Mouse (Mus musculus): Measurements from ENCODE around the gene Tagap1.
A peak's percentile ranks its signal among the peaks of the same experiment; 100 is the strongest.
"Not testable (repeated sequence)": the region's sequence is repeated elsewhere in the genome, so short reads cannot be mapped to it uniquely, and the experiment has no call there.

The Tagap1 gene

DNA sequence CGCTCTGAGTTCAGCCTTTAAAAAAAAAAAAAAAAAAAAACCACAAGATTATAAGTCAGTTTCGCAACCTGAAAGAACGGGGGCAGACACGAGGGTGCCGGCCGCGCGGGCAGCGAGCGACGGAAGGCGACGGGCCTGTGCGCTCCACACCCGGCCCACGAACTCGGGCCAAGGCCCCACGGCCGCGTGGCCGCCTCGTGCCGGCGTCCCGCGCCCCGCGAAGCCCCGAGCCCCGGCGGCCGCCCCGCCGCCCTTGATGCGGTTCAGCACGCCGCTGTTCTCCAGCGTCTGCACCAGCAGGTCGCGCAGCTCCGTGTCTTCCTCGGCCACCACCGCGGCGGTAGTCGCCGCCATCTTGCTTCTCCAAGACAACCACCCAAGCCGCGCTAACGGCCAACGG, at the start of gene Tagap1:
Gene Tagap1 (minus strand): TSS at position 381 of the 400 bp plus-strand sequence.
- DNase-seq, result peak; percentile 43 to 67

DNA sequence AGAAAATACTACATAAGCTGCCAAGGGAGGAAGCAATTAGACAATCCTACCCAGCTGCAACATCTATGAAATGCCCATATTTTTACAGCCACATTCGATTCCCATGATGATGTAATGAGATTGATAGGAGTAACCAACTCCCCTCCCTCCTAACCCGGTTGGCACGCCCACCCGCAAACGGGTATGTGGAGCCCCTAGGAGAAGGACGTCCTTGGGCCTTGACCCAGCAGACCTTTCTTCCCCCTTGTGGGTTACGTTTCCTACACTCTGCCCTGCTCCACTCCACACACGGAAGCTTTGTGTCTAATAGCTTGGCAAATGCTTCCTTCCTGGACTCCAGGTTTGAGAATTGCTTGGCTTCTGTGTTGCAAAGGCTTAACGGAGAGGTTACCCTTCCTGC, 48.9 kb upstream of the Tagap1 start:
- DNase-seq, result not testable (repeated sequence)

DNA sequence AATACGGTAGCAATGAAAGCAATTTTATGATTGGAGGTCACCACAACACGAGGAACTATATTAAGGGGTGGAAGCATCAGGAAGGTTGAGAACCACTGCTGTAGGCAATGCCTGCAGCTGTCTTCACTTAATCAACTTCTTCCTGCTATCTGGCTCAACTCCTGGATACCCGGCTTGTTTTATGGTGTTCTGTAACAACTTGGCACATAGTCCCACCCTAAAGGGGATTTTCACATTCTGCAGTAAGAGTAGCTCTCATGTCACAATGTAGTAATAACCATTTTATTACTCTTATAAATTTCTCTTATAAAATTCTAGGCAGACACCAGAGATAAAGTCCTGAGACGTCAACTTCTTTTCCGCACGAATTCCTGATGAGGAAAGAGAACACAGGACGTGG, 48.5 kb upstream of the Tagap1 start:
- DNase-seq, result not testable (repeated sequence)

DNA sequence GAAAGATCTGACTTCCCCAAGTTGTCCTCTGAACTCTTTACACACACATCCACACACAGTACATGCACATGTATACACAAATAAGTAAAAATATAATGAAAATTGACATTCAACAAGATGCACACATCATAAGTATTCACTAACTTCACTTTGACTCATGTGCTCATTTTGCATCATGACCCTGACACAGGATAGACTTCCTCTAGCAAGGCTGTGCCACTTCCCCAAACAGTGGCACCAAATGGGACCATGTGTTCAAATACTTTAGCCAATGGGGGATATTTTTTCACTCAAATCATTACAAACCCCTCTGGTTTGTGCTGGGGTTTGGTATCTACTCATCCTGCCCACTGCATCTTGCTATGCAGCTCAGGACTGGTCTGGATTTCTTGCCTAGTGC, 47.9 kb upstream of the Tagap1 start:
- not testable (repeated sequence) for DNase-seq

DNA sequence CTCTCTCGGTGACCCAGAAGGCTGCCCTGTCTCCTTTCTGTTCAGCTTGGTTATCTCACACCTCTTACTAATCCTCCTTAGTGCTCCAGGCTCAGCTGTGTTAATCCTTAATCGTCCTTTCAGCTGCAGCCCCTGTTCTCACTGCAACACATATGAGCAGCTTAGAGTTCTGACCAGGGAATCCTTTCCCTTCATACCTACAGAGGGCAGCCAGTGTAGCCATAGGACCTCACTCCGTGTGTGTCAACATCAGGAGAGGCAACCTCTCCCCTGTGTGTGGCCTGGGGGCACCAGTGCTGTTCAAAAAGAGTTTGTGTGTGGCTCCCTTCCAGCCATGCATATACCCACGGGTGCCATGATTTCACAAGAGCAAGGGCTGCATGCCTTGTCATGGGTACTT, 44.7 kb upstream of the Tagap1 start:
- not testable (repeated sequence) for DNase-seq

DNA sequence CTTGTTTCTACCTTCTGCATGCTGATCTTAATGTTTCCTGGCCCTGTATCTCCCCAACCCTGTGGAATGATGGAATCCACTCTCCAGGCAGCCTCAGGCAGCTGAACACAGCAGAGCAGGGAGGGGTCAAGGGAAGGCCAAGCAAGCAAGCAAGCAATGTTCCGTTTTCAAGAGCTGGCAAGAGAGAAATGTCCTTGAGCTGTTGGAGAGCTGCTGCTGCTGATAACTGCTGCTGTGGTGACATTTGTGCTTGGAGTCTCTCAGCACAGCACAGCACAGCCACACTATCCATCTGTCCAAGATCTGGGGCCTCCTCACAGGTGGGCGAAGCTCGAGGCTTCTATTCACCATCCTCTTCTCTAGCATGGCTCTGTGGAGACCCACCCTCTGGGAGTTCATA, 42.4 kb upstream of the Tagap1 start:
- not testable (repeated sequence) for DNase-seq

DNA sequence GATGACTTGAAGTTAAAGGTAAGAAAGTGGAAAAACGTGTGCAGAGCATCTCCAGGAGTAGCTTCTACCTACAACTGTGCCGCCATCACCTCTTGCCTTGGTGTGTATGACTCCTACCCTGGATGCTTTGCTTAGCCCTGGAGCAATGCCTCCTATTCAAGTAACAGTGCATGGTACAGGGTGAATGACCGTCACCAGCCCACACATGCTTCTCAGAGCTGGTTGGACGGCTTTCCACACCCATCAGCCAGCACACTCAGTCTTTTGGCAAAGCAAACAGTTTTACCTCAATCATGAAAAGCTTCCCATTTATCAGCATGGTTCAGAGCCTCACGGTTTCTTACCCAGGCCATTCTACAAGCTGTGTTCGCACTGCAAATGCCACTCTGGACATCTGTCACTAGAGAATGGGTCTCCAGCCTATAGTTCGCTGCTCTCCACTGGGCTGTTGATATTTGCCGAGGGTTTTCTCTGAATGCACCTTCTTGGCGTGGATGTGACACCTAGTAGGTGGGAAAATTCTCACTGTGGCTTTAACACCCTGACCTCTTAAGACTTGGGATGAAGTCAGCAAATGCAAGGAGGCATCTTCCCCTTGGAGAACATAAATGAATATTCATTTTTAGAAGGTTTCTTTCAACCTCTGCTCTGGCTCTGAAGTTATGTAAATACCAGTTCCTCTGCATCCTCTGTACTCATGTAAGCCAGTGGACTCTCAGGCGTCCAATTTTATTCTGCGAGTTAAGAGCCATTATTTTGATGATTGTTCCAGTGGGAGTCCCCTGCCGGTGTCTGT, 41.0 kb upstream of the Tagap1 start:
- DNase-seq, result peak in 1 of 2 experiments; percentile 33

DNA sequence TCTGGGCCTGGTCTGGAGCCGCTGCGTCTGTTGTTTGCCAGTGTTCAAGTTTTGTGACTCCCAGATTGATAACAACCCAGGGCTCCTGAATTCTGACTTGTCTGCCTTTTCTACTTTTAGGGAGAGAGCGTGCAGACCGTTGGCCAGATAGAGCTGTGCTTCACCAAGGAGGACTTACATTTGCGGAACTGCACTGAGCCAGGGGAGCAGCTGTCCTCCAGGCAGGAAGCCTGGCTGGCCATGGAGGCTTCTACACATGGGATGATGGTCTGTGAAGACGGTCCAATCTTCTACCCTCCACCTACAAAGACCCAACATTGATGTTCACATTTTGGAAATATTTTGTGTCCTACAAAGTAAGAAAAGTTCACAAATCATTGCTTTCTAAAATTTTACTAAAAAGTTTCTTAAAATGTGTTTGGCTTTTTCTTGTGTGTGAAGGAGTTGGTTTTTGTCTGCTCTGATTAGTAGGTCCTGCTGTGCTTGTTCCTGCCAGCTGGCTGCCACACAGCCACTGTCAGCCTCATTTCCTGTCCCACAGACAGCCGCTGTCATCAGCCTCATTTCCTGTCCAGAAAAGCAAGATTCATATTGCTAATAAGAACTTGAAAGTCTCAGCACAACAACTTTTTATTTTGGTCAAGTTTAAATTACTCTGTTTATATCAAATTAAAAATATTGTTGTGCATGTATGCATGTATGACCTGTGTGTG, 37.0 kb upstream of the Tagap1 start:
- DNase-seq, result not testable (repeated sequence)

DNA sequence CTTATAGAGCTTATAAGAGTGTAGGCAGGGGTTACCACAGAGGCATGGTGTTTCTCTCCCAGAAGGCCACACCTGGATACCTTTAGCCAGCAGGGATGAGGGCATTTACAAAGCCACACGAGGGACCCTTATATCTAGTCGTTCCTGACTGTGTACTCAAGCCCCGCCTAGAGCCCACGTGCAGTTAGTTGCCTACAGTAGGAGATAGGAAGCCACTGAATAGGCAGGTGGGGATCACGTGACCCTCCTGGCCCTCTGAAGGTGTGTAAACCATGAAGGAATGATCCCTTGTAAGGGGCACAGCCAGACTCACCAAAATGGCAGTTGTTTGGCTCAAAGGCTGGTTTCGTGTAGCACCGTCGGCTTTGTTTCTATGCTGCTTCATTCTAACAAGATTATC, 35.9 kb upstream of the Tagap1 start:
- not testable (repeated sequence) for DNase-seq

DNA sequence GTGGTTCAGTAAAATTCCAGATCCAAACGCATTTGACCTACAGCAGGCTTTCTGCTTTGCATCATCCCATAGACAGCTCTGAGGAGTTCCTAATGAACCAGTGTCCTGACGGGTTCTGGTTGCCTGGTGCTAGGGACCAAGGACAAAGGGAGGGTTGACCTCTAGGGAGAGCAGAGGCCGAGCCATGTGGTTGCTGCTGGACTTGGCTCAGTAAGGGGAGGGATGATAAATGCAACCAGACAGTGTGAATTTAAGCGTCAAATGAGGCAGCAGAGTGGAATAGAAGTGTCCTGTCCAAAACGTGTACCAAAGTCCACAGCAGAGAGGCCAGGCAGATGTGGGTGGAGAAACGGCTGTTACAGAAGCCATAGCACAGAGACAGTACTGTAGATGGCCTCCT, 34.5 kb upstream of the Tagap1 start:
- DNase-seq, result not testable (repeated sequence)

DNA sequence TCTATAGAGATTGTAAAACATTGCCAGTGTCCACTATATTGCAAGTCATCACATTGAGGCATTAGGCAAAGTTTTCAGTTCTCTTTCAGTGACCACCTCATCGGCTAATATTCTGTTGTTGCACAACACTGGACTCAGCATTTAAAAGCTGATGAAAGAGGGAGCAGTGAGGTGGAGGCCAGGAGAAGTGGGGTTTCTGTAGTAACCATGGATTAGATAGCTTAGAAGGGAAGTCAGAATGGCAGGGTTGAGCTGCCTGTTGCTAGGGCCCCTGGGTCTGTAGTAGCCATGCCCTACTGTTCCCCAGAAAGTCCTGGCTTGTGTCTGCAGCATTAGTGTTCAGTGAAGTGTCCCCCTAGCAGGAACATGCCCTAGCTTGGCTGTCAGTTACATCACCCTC, 25.2 kb upstream of the Tagap1 start:
- DNase-seq, result not testable (repeated sequence)

DNA sequence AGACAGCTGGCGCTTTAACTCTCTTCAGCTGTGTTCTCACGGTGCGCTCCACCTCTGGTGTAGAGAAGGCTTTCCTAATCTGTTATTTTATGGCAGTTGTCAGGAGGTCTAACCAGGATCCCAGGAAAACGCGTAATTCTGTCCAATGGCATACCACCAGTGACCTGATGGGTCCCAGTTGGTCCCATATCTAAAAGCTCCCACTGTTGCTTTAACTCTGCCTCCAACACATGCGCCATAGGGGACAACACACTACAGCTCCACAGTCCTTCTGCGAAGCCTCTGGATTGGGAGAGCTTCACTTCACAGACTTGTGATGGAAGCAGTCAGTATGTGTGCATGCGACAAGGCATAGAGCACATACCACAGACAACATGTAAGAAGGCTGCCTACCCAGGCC, 19.2 kb upstream of the Tagap1 start:
- DNase-seq, result not testable (repeated sequence)

DNA sequence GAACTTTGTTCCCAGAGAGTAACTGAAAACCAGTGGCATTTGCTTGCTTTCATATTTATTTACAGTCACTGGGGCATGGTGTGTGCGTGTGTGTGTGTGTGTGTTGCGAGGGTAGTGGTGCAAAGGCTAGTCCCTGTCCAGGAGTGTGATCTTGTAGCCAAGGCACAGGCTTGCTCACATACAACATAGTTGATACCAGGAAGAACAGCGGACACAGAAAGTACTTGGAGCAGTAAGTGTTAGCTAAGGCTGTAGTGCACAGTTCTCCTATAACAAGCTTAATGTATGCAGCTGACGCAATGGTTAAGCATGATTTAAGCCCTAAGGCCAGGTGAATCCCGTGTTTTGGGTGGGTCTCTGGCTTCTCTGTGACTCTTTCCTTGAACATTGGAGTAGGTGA, 18.4 kb upstream of the Tagap1 start:
- DNase-seq, result not testable (repeated sequence)

DNA sequence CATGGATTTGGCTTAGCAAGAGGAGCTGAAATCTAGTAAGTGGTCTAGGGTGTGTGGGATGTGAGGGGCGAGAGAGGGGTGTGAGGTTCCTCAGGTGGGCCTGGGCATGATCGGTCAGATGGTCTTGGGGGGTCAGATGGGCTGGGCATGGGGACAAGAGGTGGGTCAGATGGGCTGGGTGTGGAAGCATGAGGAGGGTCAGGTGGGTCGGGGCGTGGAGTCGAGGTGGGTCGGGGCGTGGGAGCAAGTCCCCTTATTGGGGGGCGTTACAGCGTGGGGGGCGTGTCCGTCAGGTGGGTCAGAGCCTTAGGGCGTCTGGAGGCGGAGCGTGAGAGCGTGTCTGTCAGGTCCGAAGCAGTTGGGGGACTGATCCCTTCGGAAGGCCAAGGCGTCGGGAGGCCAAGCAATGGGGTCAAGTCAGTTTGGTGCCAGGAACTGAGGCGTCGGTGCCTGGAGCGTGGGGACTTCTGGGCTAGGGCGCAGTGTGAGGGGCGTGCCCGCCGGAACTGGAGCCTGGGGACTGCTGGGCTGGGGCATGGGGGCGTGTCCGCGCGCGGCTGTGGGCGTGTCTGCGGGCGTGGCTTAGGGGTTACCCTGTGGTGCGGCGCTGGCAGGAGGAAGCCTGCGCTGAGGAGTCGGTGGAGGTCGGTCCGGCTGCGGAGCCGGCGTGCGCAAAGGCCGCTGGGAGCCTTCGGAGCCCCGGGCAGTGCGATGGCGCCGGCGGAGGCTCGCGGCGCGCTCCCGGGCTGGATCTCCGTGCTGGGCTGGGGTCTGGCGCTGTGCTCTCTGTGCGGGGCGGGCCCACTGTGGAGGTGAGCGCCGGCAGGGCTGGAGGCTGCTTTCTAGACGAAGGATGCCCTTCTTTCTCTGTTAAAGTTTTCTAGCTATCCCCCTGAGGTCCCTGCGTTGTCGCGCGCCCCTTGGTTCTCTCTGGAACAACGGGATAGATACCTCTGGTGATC, 17.6 kb upstream of the Tagap1 start, which contains the start of gene Gm49721:
Gene Gm49721 (plus strand): TSS at position 618 of the 962 bp plus-strand sequence.
- DNase-seq, result peak in 1 of 2 experiments; percentile 36

DNA sequence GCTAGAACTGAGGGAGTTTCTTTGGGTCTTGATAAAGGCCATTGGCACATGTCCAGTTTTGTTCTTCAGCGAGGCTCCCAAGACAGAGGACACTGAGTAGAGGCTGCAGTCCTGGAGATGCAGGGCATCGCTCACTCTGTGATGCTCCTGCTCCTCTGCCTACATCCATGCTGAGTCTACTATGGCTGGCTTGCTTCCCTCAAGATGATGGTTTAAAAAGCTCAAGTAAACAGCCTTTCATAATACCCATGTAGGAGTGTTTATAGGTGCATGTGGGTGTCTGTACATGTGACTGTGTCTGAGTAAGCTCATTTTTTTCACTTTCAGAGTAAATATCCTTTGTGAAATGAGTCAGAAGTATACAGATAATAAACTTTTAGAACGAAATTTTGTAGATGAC, 14.0 kb upstream of the Tagap1 start:
- DNase-seq, result not testable (repeated sequence)

DNA sequence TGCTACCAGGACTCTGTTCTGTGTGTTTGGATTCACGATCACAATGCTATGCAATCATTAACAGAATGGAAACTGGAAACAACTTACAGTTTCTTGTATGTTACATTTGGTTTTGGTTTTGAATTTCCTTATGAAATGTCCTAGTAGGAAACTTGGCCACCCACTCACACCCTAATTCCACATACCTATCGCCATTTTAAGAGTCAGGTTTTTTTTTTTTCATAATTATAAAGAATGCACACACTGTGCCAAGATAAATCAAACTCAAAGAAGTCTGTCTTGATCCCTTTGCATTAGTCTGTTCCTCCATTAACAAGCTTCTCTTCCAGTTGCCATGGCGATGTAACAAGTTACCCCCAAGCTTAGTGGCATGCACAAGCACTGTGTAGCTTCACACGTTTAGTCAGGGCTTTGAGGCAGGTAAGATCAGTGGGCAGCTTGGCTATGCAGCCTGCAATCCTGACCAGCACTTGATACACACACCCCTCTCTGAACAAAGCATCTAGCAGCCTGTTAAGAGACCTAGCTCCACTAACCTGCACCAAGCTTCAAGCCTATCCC, 12.0 kb upstream of the Tagap1 start:
- DNase-seq, result not testable (repeated sequence)

DNA sequence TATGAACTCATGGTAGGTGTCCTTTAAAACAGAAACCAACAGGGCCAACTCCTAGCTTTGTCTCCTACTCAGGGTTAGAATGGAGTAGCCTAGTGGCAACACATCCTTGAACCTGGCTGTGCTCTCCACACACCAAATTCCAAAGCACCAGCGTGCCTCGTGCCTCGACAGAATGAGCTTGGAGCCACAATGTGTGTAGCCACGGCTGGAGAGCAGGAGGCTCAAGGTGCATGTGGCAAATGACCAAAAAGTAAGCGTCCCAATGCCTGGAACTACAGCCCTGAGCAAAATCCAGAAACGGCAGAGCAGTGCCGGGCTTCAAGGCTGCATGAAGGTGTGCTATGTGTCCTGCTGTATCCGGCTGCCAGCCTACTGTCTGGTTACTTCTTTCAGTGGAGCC, 10.3 kb upstream of the Tagap1 start:
- not testable (repeated sequence) for DNase-seq

DNA sequence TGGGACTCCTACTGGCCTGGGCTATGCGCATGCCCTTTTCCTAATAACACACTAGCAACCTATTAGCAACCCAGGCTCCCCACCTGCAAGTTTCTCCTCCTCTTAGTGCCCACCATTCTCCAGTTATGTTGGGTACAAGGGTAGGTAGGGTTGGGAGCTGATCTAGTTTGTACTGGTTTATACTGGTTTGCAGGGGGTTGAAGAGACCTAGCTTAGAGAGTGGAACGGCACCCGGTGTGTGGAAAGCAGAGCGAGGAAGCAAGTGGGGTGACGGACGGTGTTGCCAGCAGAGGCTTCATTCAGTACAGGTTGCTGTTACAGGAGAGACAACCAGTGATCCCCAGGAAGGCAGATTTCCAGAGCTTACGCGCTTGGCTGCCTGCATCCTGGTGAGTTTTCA, 9.4 kb upstream of the Tagap1 start, which contains the start of gene Rnaset2b:
Gene Rnaset2b (plus strand): TSS at position 301 of the 400 bp plus-strand sequence.
- not testable (repeated sequence) for DNase-seq

DNA sequence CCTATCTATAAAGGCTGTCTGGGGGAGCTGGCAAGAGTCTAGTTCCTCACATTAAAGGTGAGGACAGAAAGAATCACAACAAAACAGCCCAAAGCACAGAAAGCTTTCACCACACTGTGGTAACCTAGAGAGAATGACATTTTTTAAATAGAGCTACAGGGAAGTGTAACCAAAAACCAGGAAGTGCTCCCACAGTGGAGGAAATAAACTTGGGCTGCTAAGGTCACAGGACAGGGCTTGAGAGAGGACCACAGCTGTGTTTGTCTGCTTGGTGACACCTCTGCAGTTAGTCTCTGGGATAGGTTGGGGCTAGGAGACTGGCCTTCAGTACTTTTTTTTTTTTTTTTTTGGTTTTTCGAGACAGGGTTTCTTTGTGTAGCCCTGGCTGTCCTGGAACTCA, 6.7 kb upstream of the Tagap1 start:
- DNase-seq, result not testable (repeated sequence)

DNA sequence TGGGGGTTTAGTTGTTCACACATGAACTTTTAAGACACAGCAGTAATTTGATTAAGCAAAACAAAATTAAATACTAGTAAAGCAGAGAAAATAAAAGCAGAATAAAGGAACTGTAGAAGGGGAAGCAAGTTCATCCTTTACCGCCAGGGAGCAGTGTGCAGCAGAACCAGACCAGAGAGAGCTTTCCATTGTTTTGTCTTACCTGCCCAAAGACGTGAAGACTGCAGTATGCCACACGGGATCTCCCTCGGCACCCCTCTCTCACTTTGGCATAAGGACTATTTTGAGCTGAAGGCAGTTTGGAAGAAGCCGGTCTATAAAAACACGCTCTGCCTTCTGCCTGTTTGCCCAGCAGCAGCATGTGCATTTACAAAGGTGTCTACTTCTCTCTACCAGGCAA, 4.4 kb upstream of the Tagap1 start:
- peak; percentile 50 to 51 for DNase-seq

DNA sequence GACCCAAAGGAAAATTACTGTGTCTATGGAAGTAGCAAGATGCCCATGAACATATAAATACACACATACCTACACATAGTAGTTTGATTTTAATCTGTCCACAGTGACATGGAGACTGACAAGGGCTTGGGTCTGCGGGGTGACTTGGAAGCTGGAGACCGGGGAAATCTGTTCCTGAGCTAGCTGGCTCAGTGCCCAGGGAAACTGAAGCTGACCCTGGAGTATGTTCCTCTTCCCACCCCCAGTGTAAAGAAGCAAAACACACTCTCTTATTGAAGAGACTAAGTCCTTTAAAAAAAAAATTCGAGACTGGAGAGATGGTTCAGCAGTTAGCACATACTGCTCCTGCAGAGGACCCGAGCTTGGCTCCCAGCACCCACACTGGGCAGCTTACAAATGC, 2.0 kb upstream of the Tagap1 start:
- DNase-seq, result peak; percentile 19 to 36

DNA sequence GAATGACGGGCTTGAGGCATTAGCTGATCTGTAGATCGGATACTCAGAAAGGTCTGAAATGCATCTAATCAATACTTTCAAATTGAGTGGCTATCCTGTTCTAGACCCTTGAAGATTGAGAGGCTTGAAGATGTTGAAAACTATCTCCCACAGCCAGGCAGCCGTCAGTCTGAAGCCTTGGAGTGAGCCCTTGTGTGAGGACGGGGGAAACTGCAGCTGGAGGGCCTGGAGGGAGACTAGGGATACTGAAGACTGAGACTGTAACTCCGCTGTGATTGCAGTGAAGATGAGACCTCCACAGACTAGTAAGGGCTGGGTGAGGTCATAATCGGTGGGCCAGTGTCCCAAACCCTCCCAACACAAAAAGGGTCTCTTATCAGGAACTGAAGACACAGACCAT, 1.4 kb upstream of the Tagap1 start:
- DNase-seq, result not testable (repeated sequence)

Measured in cerebellum, postnatal 14 days (tissue).